Mouse (Mus musculus) yolk sac, embryonic 10.5 days (tissue): ENCODE results near the gene Rnf216.
A peak's percentile ranks its signal among the peaks of the same experiment; 100 is the strongest.
"Not testable (repeated sequence)": the region's sequence is repeated elsewhere in the genome, so short reads cannot be mapped to it uniquely, and the experiment has no call there.

Experiments
- DNase-seq: peaks from one replicate; pipeline ENCODE4 v3.0.0-alpha.2; 2017; ENCODE audit warnings: low spot score

Gene Rnf216

GRCm38 (mm10) chr5:143112281-143113246 lies at the start of gene Rnf216:
Rnf216 (minus strand) TSS chr5:143112994.
- peak; percentile 90 for DNase-seq

- no peak for DNase-seq
Measured at GRCm38 (mm10) chr5:143155534-143155933, 42.7 kb upstream of the Rnf216 start.

- DNase-seq = peak; percentile 74
Measured at GRCm38 (mm10) chr5:143153756-143154155, 41.0 kb upstream of the Rnf216 start.

GRCm38 (mm10) chr5:143150044-143150443 lies 37.2 kb upstream of the Rnf216 start:
- DNase-seq = no peak

- no peak for DNase-seq
Measured at GRCm38 (mm10) chr5:143149536-143149935, 36.7 kb upstream of the Rnf216 start.

- no peak for DNase-seq
Measured at GRCm38 (mm10) chr5:143148661-143149060, 35.9 kb upstream of the Rnf216 start.

- DNase-seq = no peak
Measured at GRCm38 (mm10) chr5:143147481-143147880, 34.7 kb upstream of the Rnf216 start, which contains the start of gene Olfr718-ps1. Olfr718-ps1 (minus strand) TSS chr5:143147581.

GRCm38 (mm10) chr5:143137580-143137979 lies 24.8 kb upstream of the Rnf216 start:
- DNase-seq = no peak

- no peak for DNase-seq
Measured at GRCm38 (mm10) chr5:143135042-143135441, 22.2 kb upstream of the Rnf216 start.

- DNase-seq = not testable (repeated sequence)
Measured at GRCm38 (mm10) chr5:143134216-143135010, 21.6 kb upstream of the Rnf216 start.

GRCm38 (mm10) chr5:143132935-143133514 lies 20.2 kb upstream of the Rnf216 start:
- DNase-seq = peak; percentile 69

- DNase-seq = no peak
Measured at GRCm38 (mm10) chr5:143130342-143130741, 17.5 kb upstream of the Rnf216 start.

- no peak for DNase-seq
Measured at GRCm38 (mm10) chr5:143129101-143129500, 16.3 kb upstream of the Rnf216 start.

- DNase-seq = no peak
Measured at GRCm38 (mm10) chr5:143127837-143128236, 15.0 kb upstream of the Rnf216 start.

GRCm38 (mm10) chr5:143126908-143127307 lies 14.1 kb upstream of the Rnf216 start:
- DNase-seq = no peak

- DNase-seq = no peak
Measured at GRCm38 (mm10) chr5:143126089-143126488, 13.3 kb upstream of the Rnf216 start.

- no peak for DNase-seq
Measured at GRCm38 (mm10) chr5:143125601-143126000, 12.8 kb upstream of the Rnf216 start.

GRCm38 (mm10) chr5:143124805-143125378 lies 12.1 kb upstream of the Rnf216 start:
- no peak for DNase-seq

GRCm38 (mm10) chr5:143122673-143123072 lies 9.9 kb upstream of the Rnf216 start:
- DNase-seq = no peak

- no peak for DNase-seq
Measured at GRCm38 (mm10) chr5:143122125-143122524, 9.3 kb upstream of the Rnf216 start.

- DNase-seq = no peak
Measured at GRCm38 (mm10) chr5:143106842-143107241, 6.0 kb downstream of the Rnf216 start.

GRCm38 (mm10) chr5:143103231-143103630 lies 9.6 kb downstream of the Rnf216 start:
- no peak for DNase-seq
